Mouse (Mus musculus): ENCODE measurements around the gene Trim59.

Gene Trim59

GRCm38 (mm10) chr3:69005338-69006245 lies 39.0 kb downstream of the Trim59 start:
- no peak for DNase-seq (ENCODE audit: low read depth, low spot score)

DNA sequence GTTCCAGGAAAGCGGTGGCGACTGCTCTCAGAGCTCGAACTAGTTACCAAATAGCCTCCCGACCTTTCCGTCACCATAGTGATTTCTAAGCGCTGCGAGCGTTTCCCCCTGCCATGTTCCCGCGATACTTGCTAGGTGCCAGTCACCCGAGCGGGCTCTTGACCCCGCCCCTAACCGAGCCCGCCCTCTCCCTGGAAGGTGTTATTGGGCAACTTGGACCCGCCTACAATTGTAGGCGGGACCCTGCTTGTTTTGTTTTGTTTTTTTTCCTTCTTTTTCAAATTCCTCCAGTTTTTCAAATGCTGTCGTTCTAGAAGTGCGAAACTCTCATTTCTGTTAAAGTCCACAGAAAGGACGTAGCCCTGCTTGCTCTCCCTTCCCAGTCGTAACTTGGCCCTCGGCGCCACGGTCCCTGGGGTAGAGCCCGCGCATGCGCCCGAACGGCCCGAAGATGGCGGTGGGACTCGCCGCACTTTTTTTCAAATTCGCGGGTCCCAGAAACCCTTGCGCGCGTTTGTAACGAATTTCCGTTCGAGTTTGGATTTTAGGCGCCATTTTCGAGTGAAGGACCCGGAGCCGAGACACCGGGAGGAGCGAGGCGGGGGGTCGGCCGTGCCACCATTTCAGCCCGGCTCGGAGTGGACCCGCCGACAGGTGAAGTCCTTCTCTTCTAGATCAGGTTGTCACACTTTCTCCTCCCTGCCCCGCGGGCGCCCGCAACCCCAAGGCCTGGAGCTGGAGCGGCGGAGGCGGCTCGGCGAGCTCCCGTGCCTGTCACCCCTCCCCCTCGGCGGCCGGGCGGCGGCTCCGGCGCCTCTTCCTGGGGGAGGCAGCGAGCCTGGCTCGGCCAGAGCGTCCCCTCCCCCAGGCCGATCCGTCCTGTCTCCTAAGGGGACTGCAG lies 39.9 kb downstream of the Trim59 start, which contains the start of the genes Ift80 and Smc4:
Gene Ift80 (minus strand): TSS at position 134 of the 901 bp plus-strand sequence.
Gene Smc4 (plus strand): TSS at position 302 of the 901 bp plus-strand sequence.
- peak; percentile 96 for DNase-seq (ENCODE audit: low read depth, low spot score)

DNA sequence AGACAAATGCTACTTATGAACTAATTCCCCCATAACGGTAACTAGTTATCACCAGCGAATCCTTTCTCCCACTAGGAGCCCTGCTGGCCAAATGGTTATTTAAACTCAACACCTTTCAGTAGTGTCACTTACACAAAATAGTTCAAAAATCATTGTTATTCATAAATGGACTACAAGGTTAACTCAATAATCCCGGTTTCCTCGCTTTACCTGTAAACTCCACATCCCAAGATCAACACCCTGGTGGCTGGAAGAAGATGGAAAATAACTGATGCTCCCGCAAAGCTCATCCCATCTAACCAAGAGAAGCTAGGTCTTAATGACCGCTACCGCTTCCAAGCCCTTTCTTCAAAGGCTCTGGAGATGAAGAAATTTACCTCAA lies 40.5 kb downstream of the Trim59 start:
- no peak for DNase-seq (ENCODE audit: low read depth, low spot score)

DNA sequence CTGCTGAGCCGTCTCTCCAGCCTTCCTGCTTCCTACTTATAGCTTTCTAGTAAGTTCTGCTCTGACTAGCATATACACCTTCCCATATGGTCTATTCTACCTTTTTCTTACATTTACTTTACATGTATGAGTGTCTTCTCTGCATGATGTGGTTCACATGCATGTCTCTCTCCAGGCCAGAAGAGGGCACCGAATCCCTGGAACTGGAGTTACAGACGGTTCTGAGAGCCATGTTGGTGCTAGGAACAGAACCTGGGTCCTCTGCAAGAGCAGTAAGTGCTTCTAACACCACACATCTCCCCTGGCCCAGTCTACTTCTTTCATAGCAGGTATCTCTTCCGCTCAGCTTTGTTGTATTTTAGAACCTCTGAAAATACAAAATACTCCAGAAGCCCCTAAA lies 41.8 kb downstream of the Trim59 start:
- DNase-seq (ENCODE audit: low read depth, low spot score), result no peak

DNA sequence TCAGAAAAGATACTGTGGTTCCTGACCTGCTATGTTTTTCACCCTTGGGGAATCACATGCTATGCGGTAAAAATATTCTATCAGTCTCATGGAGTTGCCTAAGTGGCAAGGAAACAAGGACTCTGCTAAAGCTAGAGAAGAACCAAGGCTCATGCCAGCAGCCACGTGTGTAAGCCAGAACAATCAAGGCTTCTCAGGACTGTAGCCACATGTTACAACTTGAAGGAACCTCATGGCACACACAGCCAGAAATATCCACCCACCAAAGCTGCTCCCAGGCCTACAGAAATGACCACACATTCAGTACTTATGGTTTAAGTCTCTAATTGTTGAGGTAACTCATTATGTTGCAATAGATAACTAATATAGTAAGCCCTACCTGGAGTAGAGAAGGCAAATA lies 58.0 kb downstream of the Trim59 start:
- DNase-seq (ENCODE audit: low read depth, low spot score), result no peak

Measured in telencephalon, adult 2 months (tissue).